Mouse (Mus musculus): ENCODE data around the gene 3300002I08Rik. TPM values are rescaled to one million over a fixed set of nuclear protein-coding genes. Genes with fewer than 3 reads are reported as not detected.
"Not testable (repeated sequence)": the region's sequence is repeated elsewhere in the genome, so short reads cannot be mapped to it uniquely, and the experiment has no call there.

3300002I08Rik gene
- polyA plus RNA-seq, 1 experiment from 2014 or later = 8.5 TPM

DNA sequence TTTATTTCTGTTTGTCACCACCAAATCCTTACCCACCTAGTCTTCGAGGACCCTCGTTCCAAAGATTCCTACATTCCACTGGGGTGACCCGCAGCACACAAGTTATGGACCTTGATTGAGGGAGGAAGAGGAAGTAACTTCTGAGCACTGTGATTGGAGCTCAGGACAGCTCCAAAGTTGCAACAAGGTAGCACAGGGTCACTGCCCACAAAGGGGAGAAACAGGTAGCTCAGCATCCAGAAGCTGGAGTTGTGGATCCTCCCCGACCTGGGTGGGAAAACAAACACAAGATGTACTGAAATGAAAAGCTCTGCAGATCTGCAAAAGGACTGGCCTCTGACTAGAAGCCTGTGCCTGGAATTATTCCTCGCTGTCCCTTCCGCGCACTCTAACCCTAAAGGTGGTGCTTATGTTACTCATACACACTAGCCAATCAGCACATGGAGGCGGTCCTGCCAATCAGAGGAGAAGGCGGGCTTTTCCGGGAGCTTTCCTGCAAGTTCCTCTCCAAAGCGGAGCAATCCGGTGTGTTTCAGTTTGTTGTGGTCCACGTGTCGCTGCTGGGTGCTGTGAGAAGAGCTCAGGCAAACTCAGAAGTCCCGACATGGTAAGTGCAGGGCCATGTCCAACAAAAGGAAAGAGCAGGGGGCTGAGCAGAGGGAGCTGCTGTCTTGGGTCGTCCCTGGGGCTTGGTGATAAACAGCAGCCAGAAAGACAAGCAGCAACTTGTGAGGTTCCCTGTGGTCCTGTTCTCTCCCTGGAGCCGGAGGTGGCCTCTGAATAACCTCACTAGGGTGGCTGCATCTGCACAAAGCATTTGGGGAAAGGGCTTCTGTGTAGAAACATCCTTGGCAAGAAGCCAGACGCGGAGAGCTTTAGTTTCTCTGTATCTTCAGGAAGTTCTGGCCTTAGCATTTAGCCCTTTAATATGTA, 51.3 kb downstream of the 3300002I08Rik start:
- H3K4me1 ChIP-seq (ENCODE audit: insufficient read depth, low read length); H3K9me3 ChIP-seq (ENCODE audit: low read length); H3K27me3 ChIP-seq (ENCODE audit: insufficient read depth, low read length): not testable (repeated sequence)
- H3K36me3 ChIP-seq (ENCODE audit: insufficient read depth, low read length) = peaks cover 23% of the 10 kb centered on the region
- H3K9ac ChIP-seq (replicated peaks; ENCODE audit: low read length) = peak overlapping the region; percentile 78
- H3K4me2 ChIP-seq (replicated peaks; ENCODE audit: low read depth, low read length) = peak overlapping the region; percentile 55
- peak; percentile 99 for ATAC-seq (ENCODE audit: low FRiP score, low TSS enrichment)
- 9% methylated on average over 18 of the region's 19 CpGs for WGBS
- H3K27ac ChIP-seq (ENCODE audit: low read length) = peak overlapping the region; percentile 75
- H3K4me3 ChIP-seq (ENCODE audit: low read length) = peak overlapping the region; percentile 67

- Histone ChIP-seq H3K9ac (replicated peaks; ENCODE audit: low read length) (no peak overlapping the region), H3K27me3 (ENCODE audit: insufficient read depth, low read length) (no peaks in the 10 kb centered on the region), H3K4me3 (ENCODE audit: low read length) (no peak overlapping the region), H3K4me2 (replicated peaks; ENCODE audit: low read depth, low read length) (no peak overlapping the region), H3K9me3 (ENCODE audit: low read length) (no peaks in the 10 kb centered on the region), H3K36me3 (ENCODE audit: insufficient read depth, low read length) (no peaks in the 10 kb centered on the region), H3K4me1 (ENCODE audit: insufficient read depth, low read length) (no peaks in the 10 kb centered on the region), H3K27ac (ENCODE audit: low read length) (no peak overlapping the region)
- WGBS = 81% methylated on average over 10 of the region's 10 CpGs
- no peak for ATAC-seq (ENCODE audit: low FRiP score, low TSS enrichment)
Measured at GRCm38 (mm10) chr2:150307183-150307773, 55.3 kb downstream of the 3300002I08Rik start.

- Histone ChIP-seq H3K4me1 (ENCODE audit: insufficient read depth, low read length) (no peaks in the 10 kb centered on the region), H3K9me3 (ENCODE audit: low read length) (no peaks in the 10 kb centered on the region), H3K27me3 (ENCODE audit: insufficient read depth, low read length) (no peaks in the 10 kb centered on the region), H3K36me3 (ENCODE audit: insufficient read depth, low read length) (no peaks in the 10 kb centered on the region), H3K4me2 (replicated peaks; ENCODE audit: low read depth, low read length) (no peak overlapping the region), H3K4me3 (ENCODE audit: low read length) (no peak overlapping the region), H3K9ac (replicated peaks; ENCODE audit: low read length) (no peak overlapping the region), H3K27ac (ENCODE audit: low read length) (no peak overlapping the region)
- 67% methylated on average over 1 of the region's 1 CpGs for WGBS
- ATAC-seq (ENCODE audit: low FRiP score, low TSS enrichment) = no peak
Measured at GRCm38 (mm10) chr2:150299096-150299495, 63.5 kb downstream of the 3300002I08Rik start.

GRCm38 (mm10) chr2:150293669-150294068, 68.9 kb downstream of the 3300002I08Rik start:
- H3K4me1 ChIP-seq (ENCODE audit: insufficient read depth, low read length) = no peaks in the 10 kb centered on the region
- H3K27me3 ChIP-seq (ENCODE audit: insufficient read depth, low read length) = no peaks in the 10 kb centered on the region
- H3K4me3 ChIP-seq (ENCODE audit: low read length) = no peak overlapping the region
- no peaks in the 10 kb centered on the region for H3K9me3 ChIP-seq (ENCODE audit: low read length)
- no peak overlapping the region for H3K27ac ChIP-seq (ENCODE audit: low read length)
- H3K9ac ChIP-seq (replicated peaks; ENCODE audit: low read length) = no peak overlapping the region
- H3K4me2 ChIP-seq (replicated peaks; ENCODE audit: low read depth, low read length) = no peak overlapping the region
- 77% methylated on average over 6 of the region's 6 CpGs for WGBS
- H3K36me3 ChIP-seq (ENCODE audit: insufficient read depth, low read length) = no peaks in the 10 kb centered on the region
- ATAC-seq (ENCODE audit: low FRiP score, low TSS enrichment) = no peak

Other genes with a start within 250 kb of the 3300002I08Rik start
- gene Zfp120, start 226.1 kb downstream of the 3300002I08Rik start, polyA plus RNA-seq (2015; fragmentation: Nextera tagmentation; extraction: Ambion mirVana) = 9.4 and 10.2 TPM in 2 replicates
- gene Gm10770, start 183.1 kb downstream of the 3300002I08Rik start, polyA plus RNA-seq (2015; fragmentation: Nextera tagmentation; extraction: Ambion mirVana) = not detected in 2 replicates
- not detected in 2 replicates for gene Gm14139, start 181.0 kb downstream of the 3300002I08Rik start, polyA plus RNA-seq (2015; fragmentation: Nextera tagmentation; extraction: Ambion mirVana)
- gene Zfp937, start 144.7 kb downstream of the 3300002I08Rik start, polyA plus RNA-seq (2015; fragmentation: Nextera tagmentation; extraction: Ambion mirVana) = 16.4 and 16.7 TPM in 2 replicates
- gene Gm21994, start 107.2 kb downstream of the 3300002I08Rik start, polyA plus RNA-seq (2015; fragmentation: Nextera tagmentation; extraction: Ambion mirVana) = 5.7 and 6.0 TPM in 2 replicates
- 0.06 TPM in 1 of 2 replicates, not detected in the other for gene Gm14124, start 105.2 kb downstream of the 3300002I08Rik start, polyA plus RNA-seq (2015; fragmentation: Nextera tagmentation; extraction: Ambion mirVana)
- gene Gm10130, start 39.1 kb downstream of the 3300002I08Rik start, polyA plus RNA-seq (2015; fragmentation: Nextera tagmentation; extraction: Ambion mirVana) = 4.2 and 6.0 TPM in 2 replicates
- 10.8 and 11.5 TPM in 2 replicates for gene Zfp442, start 88.7 kb upstream of the 3300002I08Rik start, polyA plus RNA-seq (2015; fragmentation: Nextera tagmentation; extraction: Ambion mirVana)
- 0.08 and 0.16 TPM in 2 replicates for gene Zfp345, start 122.3 kb upstream of the 3300002I08Rik start, polyA plus RNA-seq (2015; fragmentation: Nextera tagmentation; extraction: Ambion mirVana)
- gene Cst7, start 207.7 kb upstream of the 3300002I08Rik start, polyA plus RNA-seq (2015; fragmentation: Nextera tagmentation; extraction: Ambion mirVana) = 0.27 TPM in 1 of 2 replicates, not detected in the other
- gene Apmap, start 245.8 kb upstream of the 3300002I08Rik start, polyA plus RNA-seq (2015; fragmentation: Nextera tagmentation; extraction: Ambion mirVana) = 55.4 and 58.0 TPM in 2 replicates

Measured in kidney, embryonic 16.5 days (tissue).